Comparison of ENCODE assay signal across 16 mouse cellular contexts in genomic region chr13:60455863-60456551, GRCm38 (mm10).
DNase-seq lines count a peak whose midpoint lies in the region; ATAC-seq and TF ChIP-seq lines count a peak whose summit lies in the region.
"Had no signal": no experiment of that assay in that cellular context is flagged by ENCODE, and none has a peak within 500 bp of the region (broad histone marks: within the 10 kb centered on the region; RNA-seq: fewer than 3 reads in every experiment).

No protein-coding gene starts in this region.

- ATAC-seq in embryonic facial prominence, embryonic 15.5 days (ENCODE audit: insufficient number of reproducible peaks, low FRiP score, low TSS enrichment, low read depth) = no peak
- no peak for ATAC-seq in limb, embryonic 14.5 days (ENCODE audit: low FRiP score, low read depth)
- ATAC-seq in megakaryocyte, adult 5-6 weeks (ENCODE audit: poor library complexity, severe bottlenecking) = no peak
- no peak for ATAC-seq in forebrain, embryonic 13.5 days
- ATAC-seq in midbrain, postnatal 0 days (ENCODE audit: low FRiP score) = no peak
- ATAC-seq: activated CD4-positive, CD25-positive, alpha-beta regulatory T cell, adult 4 months; forebrain, embryonic 15.5 days; intestine, postnatal 0 days had no signal

- H3K9ac ChIP-seq in embryonic facial prominence, embryonic 15.5 days = no peak overlapping the region
- no peak overlapping the region for H3K9ac ChIP-seq in limb, embryonic 14.5 days (ENCODE audit: low read depth, low read length, severe bottlenecking)
- no peak overlapping the region for H3K9ac ChIP-seq in forebrain, embryonic 13.5 days
- no peak overlapping the region for H3K9ac ChIP-seq in midbrain, postnatal 0 days (replicated peaks; ENCODE audit: low read length, poor library complexity, severe bottlenecking)
- H3K9ac ChIP-seq: forebrain, embryonic 15.5 days had no signal

- H3K27ac ChIP-seq in heart, embryonic 10.5 days = peak overlapping the region; percentile 69; the same call in 1 of the 2 replicates
- H3K27ac ChIP-seq in embryonic facial prominence, embryonic 15.5 days (replicated peaks) = peak overlapping the region; percentile 92
- H3K27ac ChIP-seq in limb, embryonic 14.5 days (replicated peaks; ENCODE audit: low read depth, low read length) = no peak overlapping the region; the same call in 1 of the 2 replicates
- no peak overlapping the region for H3K27ac ChIP-seq in forebrain, embryonic 13.5 days
- H3K27ac ChIP-seq in midbrain, postnatal 0 days (ENCODE audit: low read depth, low read length) = no peak overlapping the region
- H3K27ac ChIP-seq: forebrain, embryonic 15.5 days had no signal

- H3K4me3 ChIP-seq in heart, embryonic 10.5 days = no peak overlapping the region
- 0 out of 2 replicates have a peak overlapping the region, but pooled peaks have one; percentile 3 for H3K4me3 ChIP-seq in embryonic facial prominence, embryonic 15.5 days (replicated peaks)
- no peak overlapping the region for H3K4me3 ChIP-seq in limb, embryonic 14.5 days (replicated peaks; ENCODE audit: low read length)
- H3K4me3 ChIP-seq in forebrain, embryonic 13.5 days = no peak overlapping the region
- no peak overlapping the region for H3K4me3 ChIP-seq in midbrain, postnatal 0 days (ENCODE audit: low read depth, low read length)
- H3K4me3 ChIP-seq: forebrain, embryonic 15.5 days had no signal

- H3K4me2 ChIP-seq in embryonic facial prominence, embryonic 15.5 days (replicated peaks) = peak overlapping the region; percentile 43
- H3K4me2 ChIP-seq in limb, embryonic 14.5 days (replicated peaks; ENCODE audit: low read depth, low read length, severe bottlenecking) = no peak overlapping the region
- H3K4me2 ChIP-seq in forebrain, embryonic 13.5 days = no peak overlapping the region
- H3K4me2 ChIP-seq in midbrain, postnatal 0 days (ENCODE audit: low read depth, low read length, poor library complexity, severe bottlenecking) = no peak overlapping the region
- H3K4me2 ChIP-seq: forebrain, embryonic 15.5 days had no signal

- H3K36me3 ChIP-seq in heart, embryonic 10.5 days = no peaks in the 10 kb centered on the region
- H3K36me3 ChIP-seq in embryonic facial prominence, embryonic 15.5 days = no peaks in the 10 kb centered on the region
- H3K36me3 ChIP-seq in limb, embryonic 14.5 days (ENCODE audit: control insufficient read depth, insufficient read depth, low read length) = no peaks in the 10 kb centered on the region
- no peaks in the 10 kb centered on the region for H3K36me3 ChIP-seq in forebrain, embryonic 13.5 days (ENCODE audit: poor library complexity, severe bottlenecking)
- H3K36me3 ChIP-seq in midbrain, postnatal 0 days (ENCODE audit: insufficient read depth, low read length) = no peaks in the 10 kb centered on the region
- H3K36me3 ChIP-seq: forebrain, embryonic 15.5 days had no signal

- peaks cover 13% of the 10 kb centered on the region for H3K4me1 ChIP-seq in heart, embryonic 10.5 days
- H3K4me1 ChIP-seq in embryonic facial prominence, embryonic 15.5 days = peaks cover 35% of the 10 kb centered on the region
- H3K4me1 ChIP-seq in limb, embryonic 14.5 days (ENCODE audit: control insufficient read depth, insufficient read depth, low read length) = peaks cover 24% of the 10 kb centered on the region
- H3K4me1 ChIP-seq in forebrain, embryonic 13.5 days = peaks cover 9% of the 10 kb centered on the region
- no peaks in the 10 kb centered on the region for H3K4me1 ChIP-seq in midbrain, postnatal 0 days (ENCODE audit: insufficient read depth, low read length)
- H3K4me1 ChIP-seq: forebrain, embryonic 15.5 days had no signal

- no peaks in the 10 kb centered on the region for H3K9me3 ChIP-seq in heart, embryonic 10.5 days
- H3K9me3 ChIP-seq in embryonic facial prominence, embryonic 15.5 days (replicated peaks) = no peaks in the 10 kb centered on the region
- H3K9me3 ChIP-seq in limb, embryonic 14.5 days (ENCODE audit: control insufficient read depth, low read length) = no peaks in the 10 kb centered on the region
- no peaks in the 10 kb centered on the region for H3K9me3 ChIP-seq in forebrain, embryonic 13.5 days (replicated peaks)
- no peaks in the 10 kb centered on the region for H3K9me3 ChIP-seq in midbrain, postnatal 0 days (ENCODE audit: low read length)
- H3K9me3 ChIP-seq: forebrain, embryonic 15.5 days had no signal

- 78% methylated on average over 10 of the region's 10 CpGs for WGBS in heart, embryonic 10.5 days
- 25% methylated on average over 10 of the region's 10 CpGs for WGBS in embryonic facial prominence, embryonic 15.5 days
- WGBS in limb, embryonic 14.5 days = 31% methylated on average over 10 of the region's 10 CpGs
- 78% methylated on average over 10 of the region's 10 CpGs for WGBS in forebrain, embryonic 13.5 days
- WGBS in midbrain, postnatal 0 days = 70% methylated on average over 10 of the region's 10 CpGs

- DNase-seq in heart, embryonic 10.5 days (ENCODE audit: low spot score) = no peak
- no peak for DNase-seq in heart, adult 8-10 months (ENCODE audit: low spot score)
- DNase-seq in NIH3T3 (ENCODE audit: low read depth) = peak; percentile 88
- DNase-seq in limb, embryonic 14.5 days (ENCODE audit: low spot score) = peak; percentile 53
- no peak for DNase-seq in midbrain, postnatal 0 days (ENCODE audit: low spot score)
- DNase-seq: B cell, adult 2 months; cerebellum, adult 8-10 months; layer of hippocampus, postnatal 36 days; right cerebral cortex, postnatal 14 days; thymus, postnatal 36 days had no signal

- H3K27me3 ChIP-seq in heart, embryonic 10.5 days (ENCODE audit: insufficient read depth, poor library complexity, severe bottlenecking) = no peaks in the 10 kb centered on the region
- no peaks in the 10 kb centered on the region for H3K27me3 ChIP-seq in embryonic facial prominence, embryonic 15.5 days
- H3K27me3 ChIP-seq in limb, embryonic 14.5 days (ENCODE audit: control insufficient read depth, insufficient read depth, low read length) = no peaks in the 10 kb centered on the region
- no peaks in the 10 kb centered on the region for H3K27me3 ChIP-seq in forebrain, embryonic 13.5 days
- no peaks in the 10 kb centered on the region for H3K27me3 ChIP-seq in midbrain, postnatal 0 days (ENCODE audit: insufficient read depth, low read length)
- H3K27me3 ChIP-seq: forebrain, embryonic 15.5 days had no signal

- TF ChIP-seq POLR2A in limb, embryonic 14.5 days (IDR thresholded peaks at IDR 0.05; ENCODE audit: borderline replicate concordance, extremely low read depth, insufficient read depth, insufficient read length) = no peak

- TF ChIP-seq CTCF in midbrain, postnatal 0 days (IDR thresholded peaks at IDR 0.05) = no peak

Comparison
In these comparisons a context has a peak if more than half of its experiments do, and no peak if none do; other contexts are left out.
1. DNase-seq: peak in NIH3T3 (single experiment) and limb, embryonic 14.5 days (single experiment); none in heart, embryonic 10.5 days (single experiment), heart, adult 8-10 months (single experiment) and midbrain, postnatal 0 days (single experiment).
2. H3K27ac ChIP-seq: peak in heart, embryonic 10.5 days (single experiment) and embryonic facial prominence, embryonic 15.5 days (single experiment); none in limb, embryonic 14.5 days (single experiment), forebrain, embryonic 13.5 days (single experiment) and midbrain, postnatal 0 days (single experiment).